Mouse (Mus musculus): Measurements from ENCODE around the gene Trappc6a.
"Not testable (repeated sequence)": the region's sequence is repeated elsewhere in the genome, so short reads cannot be mapped to it uniquely, and the experiment has no call there.

The Trappc6a gene

GRCm38 (mm10) chr7:19486549-19486948 is 21.6 kb upstream of the Trappc6a start:
- no peak for DNase-seq (ENCODE audit: inconsistent age in 2 of 2, low spot score in 1 of 2)

GRCm38 (mm10) chr7:19489525-19489924 is 18.7 kb upstream of the Trappc6a start:
- no peak for DNase-seq (ENCODE audit: inconsistent age in 2 of 2, low spot score in 1 of 2)

GRCm38 (mm10) chr7:19491731-19492130 is 16.5 kb upstream of the Trappc6a start:
- DNase-seq (ENCODE audit: inconsistent age in 2 of 2, low spot score in 1 of 2) = peak; percentile 80 to 86

- DNase-seq (ENCODE audit: inconsistent age in 2 of 2, low spot score in 1 of 2) = peak; percentile 65 to 79
Measured at GRCm38 (mm10) chr7:19494751-19495474, 13.3 kb upstream of the Trappc6a start.

- peak; percentile 91 to 94 for DNase-seq (ENCODE audit: inconsistent age in 2 of 2, low spot score in 1 of 2)
Measured at GRCm38 (mm10) chr7:19495521-19496213, 12.5 kb upstream of the Trappc6a start.

GRCm38 (mm10) chr7:19496214-19496555 is 12.0 kb upstream of the Trappc6a start:
- no peak for DNase-seq (ENCODE audit: inconsistent age in 2 of 2, low spot score in 1 of 2)

GRCm38 (mm10) chr7:19498326-19498725 is 9.9 kb upstream of the Trappc6a start:
- peak; percentile 79 to 91 for DNase-seq (ENCODE audit: inconsistent age in 2 of 2, low spot score in 1 of 2)

GRCm38 (mm10) chr7:19500420-19501363 is 7.5 kb upstream of the Trappc6a start:
- DNase-seq (ENCODE audit: inconsistent age in 2 of 2, low spot score in 1 of 2) = peak in 1 of 2 experiments; percentile 54

- peak; percentile 90 to 93 for DNase-seq (ENCODE audit: inconsistent age in 2 of 2, low spot score in 1 of 2)
Measured at GRCm38 (mm10) chr7:19501658-19502057, 6.5 kb upstream of the Trappc6a start.

- DNase-seq (ENCODE audit: inconsistent age in 2 of 2, low spot score in 1 of 2) = peak; percentile 69 to 85
Measured at GRCm38 (mm10) chr7:19503481-19504068, 4.6 kb upstream of the Trappc6a start.

- peak in 1 of 2 experiments; percentile 59 for DNase-seq (ENCODE audit: inconsistent age in 2 of 2, low spot score in 1 of 2)
Measured at GRCm38 (mm10) chr7:19506326-19506725, 1.9 kb upstream of the Trappc6a start.

GRCm38 (mm10) chr7:19506969-19507611 is 1.1 kb upstream of the Trappc6a start:
- DNase-seq (ENCODE audit: inconsistent age in 2 of 2, low spot score in 1 of 2) = peak; percentile 73 to 84

GRCm38 (mm10) chr7:19507612-19507981 is 598 bp upstream of the Trappc6a start:
- DNase-seq (ENCODE audit: inconsistent age in 2 of 2, low spot score in 1 of 2) = no peak

GRCm38 (mm10) chr7:19508924-19509568 is 851 bp downstream of the Trappc6a start:
- no peak for DNase-seq (ENCODE audit: inconsistent age in 2 of 2, low spot score in 1 of 2)

- no peak for DNase-seq (ENCODE audit: inconsistent age in 2 of 2, low spot score in 1 of 2)
Measured at GRCm38 (mm10) chr7:19509786-19510185, 1.6 kb downstream of the Trappc6a start.

- DNase-seq (ENCODE audit: inconsistent age in 2 of 2, low spot score in 1 of 2) = not testable (repeated sequence)
Measured at GRCm38 (mm10) chr7:19511934-19512333, 3.7 kb downstream of the Trappc6a start.

GRCm38 (mm10) chr7:19512353-19512752 is 4.2 kb downstream of the Trappc6a start:
- DNase-seq (ENCODE audit: inconsistent age in 2 of 2, low spot score in 1 of 2) = no peak

GRCm38 (mm10) chr7:19517652-19518365 is 9.6 kb downstream of the Trappc6a start, which contains the start of gene Nkpd1:
Gene Nkpd1 (plus strand): TSS chr7:19517838.
- DNase-seq (ENCODE audit: inconsistent age in 2 of 2, low spot score in 1 of 2) = peak; percentile 39 to 57

- DNase-seq (ENCODE audit: inconsistent age in 2 of 2, low spot score in 1 of 2) = no peak
Measured at GRCm38 (mm10) chr7:19520032-19520431, 11.8 kb downstream of the Trappc6a start.

Data from adrenal gland, adult (tissue).